Mouse (Mus musculus) testis, adult 2 months (tissue): ENCODE measurements around the gene Cyp24a1.

Experiments used
- CTCF ChIP-seq: fragments of 200-500 bp; IDR thresholded peaks from 2 replicates; pipeline ENCODE4 v1.5.1; 2012; ENCODE audit warnings: low read depth, mild to moderate bottlenecking, inconsistent platforms, low read length, moderate library complexity; ENCODE audit not compliant: control insufficient read depth, insufficient read depth, insufficient replicate concordance
- POLR2A ChIP-seq: fragments of 200-500 bp; IDR thresholded peaks from 2 replicates; pipeline ENCODE4 v1.6.1; 2012; ENCODE audit warnings: low read depth, mild to moderate bottlenecking, inconsistent platforms, low read length, moderate library complexity; ENCODE audit not compliant: control insufficient read depth

GRCm38 (mm10) chr2:170446843-170447383, 50.0 kb downstream of the Cyp24a1 start:
- TF ChIP-seq CTCF (no peak), POLR2A (no peak)
